Mouse (Mus musculus) adrenal gland (tissue): ENCODE results near the gene Klhl40.

ENCODE experiments used
- intact Hi-C: fragments of 180-260 bp; cut with DNase I; formaldehyde crosslinking; loops from one replicate; pipeline ENCODE4 v1.15.1; 2025
- long read RNA-seq, 2 experiments: library from polyadenylated mRNA; unstranded; transcript quantifications; one replicate each; pipeline ENCODE4 v2.0.0; 2020; ENCODE audit warnings: borderline replicate concordance in 1 of 2; ENCODE audit not compliant: insufficient replicate concordance in 1 of 2

The Klhl40 gene
- long read RNA-seq, experiment 1: 0 reads
- long read RNA-seq, experiment 2: 0 reads

GRCm38 (mm10) chr9:121777484-121778065 lies at the start of gene Klhl40:
TSS of gene Klhl40 (plus strand) at chr9:121777607.
- intact Hi-C loops: no loop called here

GRCm38 (mm10) chr9:121740490-121740889 lies 36.9 kb upstream of the Klhl40 start:
- intact Hi-C loops: no loop called here

GRCm38 (mm10) chr9:121741168-121741567 lies 36.2 kb upstream of the Klhl40 start:
- intact Hi-C loops: no loop called here

DNA sequence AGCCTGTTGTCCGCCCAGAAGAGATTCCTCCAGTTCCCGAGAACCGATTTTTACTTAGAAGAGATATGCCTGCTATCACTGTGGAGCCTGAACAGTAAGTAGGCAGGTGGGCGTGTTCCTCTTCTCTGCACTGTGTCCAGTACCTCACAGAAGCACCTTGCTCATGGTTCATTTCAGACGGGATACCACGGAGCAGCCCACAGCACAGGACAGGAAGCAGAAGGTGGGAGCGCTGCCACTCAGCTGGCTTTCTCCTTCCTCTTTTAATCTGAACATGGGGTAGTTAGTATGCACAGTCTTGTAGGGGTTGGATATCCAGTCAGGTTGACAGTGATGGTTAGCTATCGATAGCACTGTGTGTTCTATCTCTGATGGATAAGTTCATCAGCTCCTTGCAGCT lies 33.4 kb upstream of the Klhl40 start:
- intact Hi-C loops: no loop called here

GRCm38 (mm10) chr9:121752774-121753173 lies 24.6 kb upstream of the Klhl40 start:
- intact Hi-C loops: no loop called here

DNA sequence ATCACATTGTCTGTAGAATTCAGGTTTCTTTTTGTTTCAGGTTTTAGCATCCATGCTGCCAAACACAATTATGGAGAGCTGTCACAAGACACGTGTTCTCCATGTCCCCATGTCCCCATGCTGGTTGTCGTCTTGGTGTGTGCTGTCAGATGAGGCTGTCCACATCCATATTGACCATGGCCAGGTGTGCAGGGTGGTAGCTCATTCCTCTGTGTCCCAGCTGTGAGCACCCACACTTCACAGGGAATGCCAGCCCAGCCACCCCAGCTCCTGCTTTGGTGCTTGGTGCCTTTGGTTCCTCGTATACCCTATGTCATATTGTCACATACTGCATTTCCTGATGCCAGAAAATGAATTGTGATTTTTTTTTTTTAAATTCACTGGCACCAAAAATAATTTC lies 22.8 kb upstream of the Klhl40 start:
- intact Hi-C loops: no loop called here

DNA sequence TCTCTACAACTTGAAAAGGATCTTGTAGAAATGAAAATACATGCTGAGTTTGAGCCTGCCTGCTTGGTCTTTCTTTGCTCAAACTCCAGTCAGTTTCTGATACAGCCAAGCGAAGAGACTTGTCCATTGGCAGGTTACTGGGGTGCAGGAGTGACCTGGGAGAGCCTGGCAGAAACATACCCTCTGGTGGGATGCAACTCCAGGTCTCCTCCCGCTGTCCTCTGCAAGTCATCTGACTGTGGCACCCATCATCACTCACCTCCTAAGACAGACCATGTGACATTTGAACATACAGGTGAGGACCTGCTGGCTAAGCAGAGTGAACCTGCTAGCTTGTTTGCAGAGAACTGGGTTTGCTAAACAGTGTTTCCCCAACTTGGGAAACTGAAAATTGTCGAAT lies 20.6 kb upstream of the Klhl40 start:
- intact Hi-C loops: no loop called here

GRCm38 (mm10) chr9:121757432-121757831 lies 20.0 kb upstream of the Klhl40 start:
- intact Hi-C loops: no loop called here

DNA sequence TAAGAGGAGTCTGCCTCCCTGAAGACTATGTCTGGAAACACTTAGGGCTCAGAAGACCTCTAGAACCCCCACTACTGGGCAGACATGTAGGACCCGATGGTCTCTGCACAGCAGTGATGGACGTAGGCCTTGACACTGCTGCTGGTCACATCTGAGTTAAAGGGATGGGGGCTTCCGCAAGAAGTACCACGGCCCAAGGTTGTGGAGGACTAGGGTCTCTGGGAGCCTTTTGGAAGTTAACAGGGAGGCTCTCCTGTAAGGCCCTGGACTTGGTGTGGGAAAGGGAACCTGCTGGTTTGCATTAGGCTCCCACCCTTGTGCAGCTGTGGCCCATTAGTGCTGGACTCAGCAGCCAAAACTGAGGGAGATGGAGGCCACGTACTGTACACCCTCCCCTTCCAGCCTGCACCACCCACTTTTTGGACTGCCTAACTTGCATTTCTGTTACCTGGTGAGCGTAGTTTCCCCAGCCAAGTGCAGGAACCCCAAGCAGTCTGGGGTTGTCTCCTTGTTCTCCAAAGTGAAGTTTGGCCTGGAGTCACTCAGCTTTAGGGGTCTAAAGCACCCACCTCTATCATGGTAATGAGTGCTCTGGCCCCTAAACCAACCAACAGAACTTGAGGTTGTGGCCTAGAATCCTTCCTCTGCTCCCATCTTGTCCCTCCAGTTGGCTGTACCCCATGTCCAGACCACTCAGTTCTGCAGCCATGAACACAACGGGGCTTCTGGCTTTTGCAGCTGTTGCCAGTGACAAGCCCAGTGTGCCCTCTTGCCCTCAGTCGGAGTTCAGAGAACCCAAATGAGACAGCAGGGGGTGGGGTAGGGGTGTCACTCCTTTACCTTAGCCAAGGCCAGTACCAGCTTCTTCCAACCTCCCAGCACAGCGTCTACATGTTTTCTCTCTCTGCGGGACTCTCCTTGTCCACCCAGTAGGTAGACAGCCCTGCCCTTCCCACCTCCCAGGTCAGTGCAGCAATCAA lies 19.3 kb upstream of the Klhl40 start:
- intact Hi-C loops: no loop called here

GRCm38 (mm10) chr9:121759091-121760081 lies 18.0 kb upstream of the Klhl40 start, which contains the start of gene Zfp651:
TSS of gene Zfp651 (plus strand) at chr9:121759330.
- intact Hi-C loops: no loop called here

GRCm38 (mm10) chr9:121760271-121761090 lies 16.9 kb upstream of the Klhl40 start:
- intact Hi-C loops: no loop called here

DNA sequence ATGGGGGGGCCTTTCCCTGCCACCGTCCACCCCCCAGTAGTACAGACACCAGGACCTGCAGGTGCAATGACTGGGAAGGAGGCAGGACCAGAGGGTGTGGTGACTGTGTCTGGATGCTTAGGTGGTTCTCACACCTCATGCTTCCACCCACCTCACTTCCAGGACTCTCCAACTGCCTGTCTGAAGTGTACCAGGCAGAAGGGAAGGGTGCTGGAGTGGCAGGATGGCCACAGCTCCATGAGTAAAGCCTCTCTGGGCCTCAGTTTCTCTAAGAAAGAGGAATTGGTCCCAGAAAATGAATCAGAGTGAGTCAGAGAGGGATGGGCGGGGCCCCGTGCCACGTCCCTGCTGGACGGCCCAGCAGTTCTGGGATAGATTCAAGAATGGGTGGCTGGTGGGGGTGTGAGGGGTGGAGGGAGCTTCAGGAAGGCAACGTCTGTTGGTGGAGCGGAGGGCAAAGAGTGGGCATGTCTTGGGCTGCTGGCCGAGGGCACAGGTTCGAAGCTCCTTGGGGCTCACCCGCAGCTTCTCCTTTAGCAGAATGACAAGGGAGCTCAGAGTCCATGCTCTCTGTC lies 16.2 kb upstream of the Klhl40 start:
- intact Hi-C loops: no loop called here

DNA sequence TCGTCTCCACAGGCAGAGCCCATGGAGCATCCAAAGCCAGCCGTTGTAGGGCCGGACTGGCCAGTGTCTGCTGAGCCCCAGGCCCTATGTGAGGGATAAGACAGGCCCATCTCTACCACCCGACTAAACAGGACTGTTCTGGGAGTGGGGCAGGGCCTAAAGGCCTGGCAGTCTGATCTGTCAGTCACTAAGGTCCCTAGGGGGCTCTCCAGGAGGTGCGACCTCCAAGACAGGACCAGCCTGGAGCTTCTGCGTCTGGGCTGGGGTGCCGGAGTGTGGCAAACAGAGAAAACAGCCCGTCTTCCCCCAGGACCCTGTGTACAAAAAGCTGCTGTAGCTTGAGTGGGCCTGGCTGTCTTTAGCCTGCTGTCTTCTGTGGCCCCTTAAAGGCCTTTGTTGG lies 15.6 kb upstream of the Klhl40 start:
- intact Hi-C loops: no loop called here

DNA sequence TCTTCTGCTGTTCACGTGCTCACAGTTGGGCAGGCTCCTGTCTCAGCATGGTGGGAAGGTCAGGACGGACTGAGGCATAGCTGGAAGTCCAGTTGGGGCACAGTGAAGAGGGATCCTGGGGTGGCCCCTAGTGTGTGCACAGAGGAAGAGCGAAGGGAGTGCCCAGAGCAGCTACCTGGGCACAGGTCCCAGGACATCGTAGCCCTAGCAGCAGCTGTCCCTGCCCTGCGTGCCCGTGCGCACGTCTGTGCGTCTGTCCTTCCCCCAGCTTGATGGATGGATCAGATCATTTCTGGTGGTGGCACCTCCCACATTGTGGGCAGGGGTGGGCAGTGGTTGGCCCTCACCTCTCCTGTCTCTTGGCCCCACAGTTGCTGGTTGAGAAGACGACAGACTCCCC lies 15.2 kb upstream of the Klhl40 start:
- intact Hi-C loops: no loop called here

DNA sequence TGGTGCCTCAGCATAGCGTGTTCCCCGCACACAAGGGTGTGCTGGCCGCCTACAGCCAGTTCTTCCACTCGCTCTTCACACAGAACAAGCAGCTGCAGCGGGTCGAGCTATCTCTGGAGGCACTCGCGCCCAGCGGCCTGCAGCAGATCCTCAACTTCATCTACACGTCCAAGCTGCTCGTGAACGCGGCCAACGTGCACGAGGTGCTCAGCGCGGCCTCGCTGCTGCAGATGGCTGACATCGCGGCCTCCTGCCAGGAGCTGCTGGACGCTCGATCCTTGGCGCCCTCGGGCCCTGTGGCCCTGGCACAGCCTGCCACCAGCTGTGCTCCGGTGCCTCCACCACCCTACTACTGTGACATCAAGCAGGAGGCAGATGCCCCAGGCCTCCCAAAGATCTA lies 14.6 kb upstream of the Klhl40 start:
- intact Hi-C loops: no loop called here

- intact Hi-C loops: no loop called here
These were observed 13.7 kb upstream of the Klhl40 start for GRCm38 (mm10) chr9:121763716-121764115.

DNA sequence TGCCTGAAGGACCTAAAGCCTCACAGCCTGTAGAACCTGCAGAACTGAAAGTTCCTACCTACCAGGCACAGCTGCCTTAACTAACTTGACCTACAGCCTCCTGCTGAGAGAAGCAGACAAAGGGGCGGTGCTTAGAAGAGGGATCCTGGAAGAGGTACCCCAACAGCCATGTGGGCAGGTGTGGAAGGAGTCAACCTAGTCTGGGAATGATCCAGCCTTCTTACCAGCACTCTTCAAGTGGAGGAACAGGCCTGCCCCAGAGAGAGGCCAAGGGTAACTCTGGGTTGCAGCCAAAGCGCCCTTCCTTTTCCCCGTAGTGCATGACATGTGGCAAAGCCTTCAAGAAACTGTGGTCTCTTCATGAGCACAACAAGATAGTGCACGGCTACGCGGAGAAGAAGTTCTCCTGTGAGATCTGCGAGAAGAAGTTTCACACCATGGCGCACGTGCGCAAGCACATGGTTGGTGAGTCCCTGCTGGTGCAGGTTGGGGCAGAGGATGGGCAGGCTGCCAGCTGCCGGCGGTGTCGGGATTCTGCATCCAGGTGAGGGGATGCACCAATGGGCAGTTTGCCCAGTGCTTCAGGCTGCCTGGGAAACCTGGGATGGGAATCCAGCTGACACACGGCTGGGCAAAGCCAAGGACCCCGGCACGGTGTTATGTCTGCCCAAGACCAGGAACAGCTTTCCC lies 12.1 kb upstream of the Klhl40 start:
- intact Hi-C loops: no loop called here

DNA sequence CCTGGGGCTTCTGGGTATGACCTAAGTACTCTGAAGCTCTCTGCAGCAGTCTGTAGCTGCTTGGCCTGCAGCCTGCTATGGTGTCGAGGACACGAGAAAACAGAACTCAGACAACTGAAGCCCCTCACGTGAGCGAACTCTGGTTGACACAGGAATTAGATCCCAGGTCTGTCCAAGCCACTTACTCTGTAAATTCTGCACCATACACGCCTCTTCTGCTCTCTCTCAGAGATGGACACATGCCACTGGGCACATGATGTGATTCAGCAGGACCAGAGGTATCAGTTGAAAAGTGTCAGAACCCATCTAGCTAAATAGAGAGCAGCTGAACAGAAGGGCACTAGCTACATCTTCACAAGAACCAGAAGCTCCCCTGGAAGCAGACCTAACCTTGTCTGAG lies 5.0 kb upstream of the Klhl40 start:
- intact Hi-C loops: no loop called here

- intact Hi-C loops: no loop called here
These were observed 1.5 kb upstream of the Klhl40 start for GRCm38 (mm10) chr9:121775951-121776350.
